Mouse (Mus musculus) liver, postnatal 0 days (tissue): ENCODE measurements at regions not wholly inside any gene's neighbourhood (a gene's known extent, or its start where the extent isn't known, plus 50 kb on each side); places are given as distances from the start of the nearest gene placed in this dataset.

ENCODE experiments used
- ATAC-seq: fragments of 200-750 bp; cut with Nextera tagmentation; 2 replicates; pipeline ENCODE4 v1.8.0; 2017; ENCODE audit warnings: mild to moderate bottlenecking, moderate library complexity
- DNase-seq: peaks from one replicate; pipeline ENCODE4 v3.0.0-alpha.2; 2016
- H3K27ac ChIP-seq: fragments of 300-500 bp; sonication (generic); 2 replicates; pipeline ENCODE4 v1.5.1; 2014; ENCODE audit warnings: antibody characterized with exemption, moderate library complexity, mild to moderate bottlenecking, low read depth
- H3K27me3 ChIP-seq: fragments of 300-500 bp; sonication (generic); 2 replicates; pipeline ENCODE4 v1.6.1; 2014; ENCODE audit warnings: low read length, control low read depth, mixed read lengths; ENCODE audit not compliant: insufficient read depth
- H3K36me3 ChIP-seq: fragments of 300-500 bp; sonication (generic); replicated peaks from 2 replicates; pipeline ENCODE4 v1.6.1; 2014; ENCODE audit warnings: mild to moderate bottlenecking, control low read depth, low read length, moderate library complexity, mixed read lengths; ENCODE audit not compliant: insufficient read depth
- H3K4me1 ChIP-seq: fragments of 300-500 bp; sonication (generic); 2 replicates; pipeline ENCODE4 v1.6.1; 2014; ENCODE audit warnings: antibody characterized with exemption, mild to moderate bottlenecking, control low read depth; ENCODE audit not compliant: insufficient read depth
- H3K4me2 ChIP-seq: fragments of 300-500 bp; sonication (generic); 2 replicates; pipeline ENCODE4 v1.6.1; 2014; ENCODE audit warnings: low read depth, mild to moderate bottlenecking, low read length, moderate library complexity, mixed read lengths
- H3K4me3 ChIP-seq: fragments of 300-500 bp; sonication (generic); 2 replicates; pipeline ENCODE4 v1.5.1; 2014; ENCODE audit warnings: low read depth, low read length
- H3K9ac ChIP-seq: fragments of 300-500 bp; sonication (generic); replicated peaks from 2 replicates; pipeline ENCODE4 v1.6.1; 2014; ENCODE audit warnings: mild to moderate bottlenecking, moderate library complexity
- H3K9me3 ChIP-seq: fragments of 300-500 bp; sonication (generic); 2 replicates; pipeline ENCODE4 v1.6.1; 2016; ENCODE audit warnings: mild to moderate bottlenecking, control low read depth, low read length, mixed read lengths
- CTCF ChIP-seq: sonication (generic); IDR thresholded peaks from 2 replicates; pipeline ENCODE4 v1.5.1; 2016; ENCODE audit warnings: antibody characterized with exemption, low read depth
- EP300 ChIP-seq: IDR thresholded peaks from 2 replicates; pipeline ENCODE4 v1.6.1; 2016; ENCODE audit warnings: antibody characterized with exemption, low read depth, mild to moderate bottlenecking
- WGBS: fragments of 180-500 bp; shearing (Covaris S2); extraction: QIAGEN DNeasy Blood & Tissue Kit; methylation state at CpG from one replicate; pipeline ENCODE4 v1.1.7; 2014; ENCODE audit not compliant: insufficient replicate concordance; 5-methylcytosine and 5-hydroxymethylcytosine counted together

- no peaks in the 10 kb centered on the region for H3K4me1 ChIP-seq
- WGBS: 61% methylated on average over 11 of the region's 11 CpGs
- ATAC-seq (no peak), DNase-seq (no peak)
- H3K4me2 ChIP-seq: no peak overlapping the region
- H3K27ac ChIP-seq: no peak overlapping the region
- TF ChIP-seq CTCF (no peak), EP300 (no peak)
- H3K9ac ChIP-seq: no peak overlapping the region
- H3K4me3 ChIP-seq: no peak overlapping the region
- H3K9me3 ChIP-seq: no peaks in the 10 kb centered on the region
- H3K27me3 ChIP-seq: no peaks in the 10 kb centered on the region
- no peaks in the 10 kb centered on the region for H3K36me3 ChIP-seq
Observed at GRCm38 (mm10) chr16:78451251-78451650, 74.3 kb upstream of the Btg3 start.

GRCm38 (mm10) chr16:78449231-78449630, 72.2 kb upstream of the Btg3 start:
- DNase-seq (no peak), ATAC-seq (no peak)
- Histone ChIP-seq H3K4me2 (no peak overlapping the region), H3K4me1 (no peaks in the 10 kb centered on the region), H3K4me3 (no peak overlapping the region), H3K27ac (no peak overlapping the region), H3K9me3 (no peaks in the 10 kb centered on the region), H3K27me3 (no peaks in the 10 kb centered on the region), H3K36me3 (no peaks in the 10 kb centered on the region), H3K9ac (no peak overlapping the region)
- WGBS: 97% methylated on average over 8 of the region's 8 CpGs
- TF ChIP-seq CTCF (no peak), EP300 (no peak)

GRCm38 (mm10) chr16:78443262-78443661, 66.3 kb upstream of the Btg3 start:
- 81% methylated on average over 8 of the region's 8 CpGs for WGBS
- TF ChIP-seq EP300 (no peak), CTCF (no peak)
- H3K9me3 ChIP-seq: no peaks in the 10 kb centered on the region
- H3K4me2 ChIP-seq: no peak overlapping the region
- no peaks in the 10 kb centered on the region for H3K4me1 ChIP-seq
- DNase-seq (no peak), ATAC-seq (no peak)
- H3K9ac ChIP-seq: no peak overlapping the region
- H3K4me3 ChIP-seq: no peak overlapping the region
- H3K36me3 ChIP-seq: no peaks in the 10 kb centered on the region
- no peaks in the 10 kb centered on the region for H3K27me3 ChIP-seq
- no peak overlapping the region for H3K27ac ChIP-seq

- no peak for TF ChIP-seq CTCF
- TF ChIP-seq EP300: no peak
- no peak for DNase-seq
- H3K27me3 ChIP-seq: no peaks in the 10 kb centered on the region
- no peak for ATAC-seq
- no peaks in the 10 kb centered on the region for H3K9me3 ChIP-seq
- H3K27ac ChIP-seq: no peak overlapping the region
- H3K9ac ChIP-seq: no peak overlapping the region
- H3K4me2 ChIP-seq: no peak overlapping the region
- no peak overlapping the region for H3K4me3 ChIP-seq
- 82% methylated on average over 7 of the region's 7 CpGs for WGBS
- H3K4me1 ChIP-seq: no peaks in the 10 kb centered on the region
- no peaks in the 10 kb centered on the region for H3K36me3 ChIP-seq
Observed at GRCm38 (mm10) chr16:78442830-78443229, 65.8 kb upstream of the Btg3 start.

GRCm38 (mm10) chr16:78441961-78442360, 65.0 kb upstream of the Btg3 start:
- ATAC-seq (no peak), DNase-seq (no peak)
- no peak overlapping the region for H3K9ac ChIP-seq
- no peak overlapping the region for H3K4me3 ChIP-seq
- TF ChIP-seq CTCF (no peak), EP300 (no peak)
- WGBS: 76% methylated on average over 6 of the region's 6 CpGs
- no peaks in the 10 kb centered on the region for H3K36me3 ChIP-seq
- no peak overlapping the region for H3K27ac ChIP-seq
- no peaks in the 10 kb centered on the region for H3K27me3 ChIP-seq
- H3K4me2 ChIP-seq: no peak overlapping the region
- H3K9me3 ChIP-seq: no peaks in the 10 kb centered on the region
- no peaks in the 10 kb centered on the region for H3K4me1 ChIP-seq

GRCm38 (mm10) chr16:78435707-78436106, 58.7 kb upstream of the Btg3 start:
- Histone ChIP-seq H3K27ac (no peak overlapping the region), H3K36me3 (no peaks in the 10 kb centered on the region), H3K4me3 (no peak overlapping the region), H3K9me3 (no peaks in the 10 kb centered on the region), H3K4me2 (no peak overlapping the region), H3K9ac (no peak overlapping the region), H3K27me3 (no peaks in the 10 kb centered on the region), H3K4me1 (no peaks in the 10 kb centered on the region)
- ATAC-seq (no peak), DNase-seq (no peak)
- 34% methylated on average over 5 of the region's 5 CpGs for WGBS
- TF ChIP-seq EP300 (no peak), CTCF (no peak)

- H3K27me3 ChIP-seq: no peaks in the 10 kb centered on the region
- ATAC-seq: no peak
- no peak for DNase-seq
Observed at GRCm38 (mm10) chr16:78427470-78428041, 50.6 kb upstream of the Btg3 start.

More at GRCm38 (mm10) chr16:78427470-78428041, 50.6 kb upstream of the Btg3 start:
- H3K4me1 ChIP-seq: no peaks in the 10 kb centered on the region
- no peak for TF ChIP-seq CTCF
- no peak overlapping the region for H3K4me3 ChIP-seq
- 43% methylated on average over 16 of the region's 16 CpGs for WGBS
- no peaks in the 10 kb centered on the region for H3K36me3 ChIP-seq
- H3K9ac ChIP-seq: no peak overlapping the region
- no peak overlapping the region for H3K27ac ChIP-seq
- H3K4me2 ChIP-seq: no peak overlapping the region
- no peaks in the 10 kb centered on the region for H3K9me3 ChIP-seq
